Mouse (Mus musculus) C2C12 (cell line): ENCODE results near the gene 4930469K13Rik. TPM values are rescaled to one million over a fixed set of nuclear protein-coding genes. Genes with fewer than 3 reads are reported as not detected.

ENCODE experiments used
- H3K27me3 ChIP-seq: one replicate; pipeline ENCODE4 v1.6.1; 2011; ENCODE audit not compliant: control insufficient read depth, insufficient read depth, insufficient read length
- H3K36me3 ChIP-seq: one replicate; pipeline ENCODE4 v1.6.1; 2011; ENCODE audit not compliant: control insufficient read depth, insufficient read depth
- H3K4me3 ChIP-seq: one replicate; pipeline ENCODE4 v1.5.1; 2011; ENCODE audit warnings: mild to moderate bottlenecking, control low read depth; ENCODE audit not compliant: poor library complexity, insufficient read depth, severe bottlenecking
- H3K79me2 ChIP-seq: one replicate; pipeline ENCODE4 v1.6.1; 2011; ENCODE audit not compliant: control insufficient read depth, insufficient read depth
- H3K79me3 ChIP-seq: one replicate; pipeline ENCODE4 v1.6.1; 2011; ENCODE audit warnings: low read depth, control low read depth
- H3ac ChIP-seq: one replicate; pipeline ENCODE3; 2011; ENCODE audit warnings: low read depth; ENCODE audit not compliant: control insufficient read depth, insufficient read length
- CEBPB ChIP-seq: IDR thresholded peaks from one replicate; pipeline ENCODE4 v1.6.1; 2011; ENCODE audit warnings: low read depth, mild to moderate bottlenecking, control low read depth, moderate library complexity
- CTCF ChIP-seq: IDR thresholded peaks from one replicate; pipeline ENCODE4 v1.5.1; 2011; ENCODE audit not compliant: control insufficient read depth, insufficient read depth, insufficient read length
- FOSL1 ChIP-seq: IDR thresholded peaks from one replicate; pipeline ENCODE4 v1.8.0; 2011; ENCODE audit warnings: mild to moderate bottlenecking, low read length; ENCODE audit not compliant: poor library complexity, insufficient read depth, severe bottlenecking
- MAX ChIP-seq: IDR thresholded peaks from one replicate; pipeline ENCODE4 v1.6.1; 2011; ENCODE audit warnings: mild to moderate bottlenecking, control low read depth
- MYOD1 ChIP-seq: IDR thresholded peaks from one replicate; pipeline ENCODE4 v1.6.1; 2011; ENCODE audit warnings: low read depth; ENCODE audit not compliant: control insufficient read depth, insufficient read length
- MYOG ChIP-seq: IDR thresholded peaks from one replicate; pipeline ENCODE4 v1.6.1; 2011; ENCODE audit not compliant: control insufficient read depth, insufficient read length; ENCODE audit errors: extremely low read depth
- USF1 ChIP-seq: IDR thresholded peaks from one replicate; pipeline ENCODE4 v1.6.1; 2011; ENCODE audit warnings: low read depth, mild to moderate bottlenecking, control low read depth, moderate library complexity
- polyA plus RNA-seq: library from polyadenylated mRNA; unstranded; fragments of >200 nt; fragmentation: generic; extraction: Trizol; gene quantifications from one replicate; pipeline ENCODE4 v1.2.1, GENCODE M21; 2012; ENCODE audit warnings: missing spikeins

4930469K13Rik gene
- polyA plus RNA-seq, 1 experiment = not detected

DNA sequence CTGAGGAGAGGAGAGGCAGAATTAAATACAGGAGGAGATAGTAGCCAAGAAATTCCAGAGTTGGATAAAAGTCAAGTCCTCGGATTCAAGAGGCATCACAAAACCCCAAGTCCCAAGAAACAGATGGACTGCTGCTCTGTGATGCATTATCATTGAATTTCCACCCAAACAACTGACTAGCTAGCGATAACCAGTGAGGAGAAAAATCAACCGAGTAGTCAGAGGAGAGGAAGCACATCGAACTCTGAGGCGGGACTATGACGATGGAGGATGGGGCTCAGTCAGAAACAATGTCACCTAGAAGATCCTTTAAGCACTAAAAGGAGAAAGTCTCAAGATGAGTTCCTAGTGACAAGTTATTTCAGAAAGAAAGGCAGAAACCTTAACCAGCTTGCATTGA lies 39.4 kb downstream of the 4930469K13Rik start:
- H3K79me3 ChIP-seq = no peaks in the 10 kb centered on the region
- H3ac ChIP-seq = no peak overlapping the region
- TF ChIP-seq MYOD1 (no peak), FOSL1 (no peak), USF1 (no peak), MAX (no peak), CTCF (no peak), MYOG (no peak), CEBPB (no peak)
- H3K4me3 ChIP-seq = no peak overlapping the region
- H3K27me3 ChIP-seq = no peaks in the 10 kb centered on the region
- no peaks in the 10 kb centered on the region for H3K36me3 ChIP-seq
- H3K79me2 ChIP-seq = no peaks in the 10 kb centered on the region

DNA sequence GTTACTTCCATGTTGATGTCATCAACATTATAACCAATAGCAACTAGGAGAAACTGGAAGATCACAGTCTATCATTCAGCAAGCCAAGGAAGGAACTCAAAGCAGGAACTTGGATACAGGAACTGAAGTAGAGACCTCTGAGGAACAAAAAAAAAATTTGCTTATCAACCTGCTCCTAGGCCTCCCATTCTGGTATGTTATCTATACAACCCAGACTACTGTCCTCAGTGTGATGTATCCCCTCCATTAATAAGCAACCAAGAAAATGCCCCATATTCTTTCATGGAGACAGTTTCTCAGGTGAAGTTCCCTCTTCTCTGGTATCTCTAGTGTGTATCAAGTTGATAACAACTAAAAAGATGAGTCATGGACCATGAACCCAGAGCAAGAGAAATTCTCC lies 40.0 kb downstream of the 4930469K13Rik start:
- TF ChIP-seq CTCF (no peak), CEBPB (no peak), MYOD1 (no peak), MAX (no peak), FOSL1 (no peak), MYOG (no peak), USF1 (no peak)
- Histone ChIP-seq H3K79me2 (no peaks in the 10 kb centered on the region), H3K79me3 (no peaks in the 10 kb centered on the region), H3K27me3 (no peaks in the 10 kb centered on the region), H3K36me3 (no peaks in the 10 kb centered on the region), H3K4me3 (no peak overlapping the region), H3ac (no peak overlapping the region)

DNA sequence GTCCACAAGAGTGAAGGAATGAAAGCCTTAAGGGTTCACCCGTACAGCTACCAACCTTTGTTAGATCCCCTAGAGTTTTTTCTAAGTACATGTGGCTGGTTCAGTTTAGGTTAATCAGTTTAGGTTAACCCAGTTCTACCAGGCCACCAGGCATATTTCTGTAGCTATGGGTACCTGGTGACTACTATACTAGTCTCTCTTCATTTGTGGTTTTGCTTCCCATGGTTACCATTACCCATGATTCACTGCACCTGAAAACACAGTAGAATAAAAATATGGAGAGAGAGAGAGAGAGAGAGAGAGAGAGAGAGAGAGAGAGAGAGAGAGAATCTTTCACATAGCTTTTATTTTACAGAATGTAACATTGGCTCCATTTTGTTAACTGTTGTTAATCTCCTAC lies 41.6 kb downstream of the 4930469K13Rik start:
- H3ac ChIP-seq = no peak overlapping the region
- no peaks in the 10 kb centered on the region for H3K79me2 ChIP-seq
- no peaks in the 10 kb centered on the region for H3K36me3 ChIP-seq
- no peak overlapping the region for H3K4me3 ChIP-seq
- no peaks in the 10 kb centered on the region for H3K27me3 ChIP-seq
- H3K79me3 ChIP-seq = no peaks in the 10 kb centered on the region
- TF ChIP-seq MYOG (no peak), CEBPB (no peak), CTCF (no peak), MAX (no peak), MYOD1 (no peak), USF1 (no peak)

DNA sequence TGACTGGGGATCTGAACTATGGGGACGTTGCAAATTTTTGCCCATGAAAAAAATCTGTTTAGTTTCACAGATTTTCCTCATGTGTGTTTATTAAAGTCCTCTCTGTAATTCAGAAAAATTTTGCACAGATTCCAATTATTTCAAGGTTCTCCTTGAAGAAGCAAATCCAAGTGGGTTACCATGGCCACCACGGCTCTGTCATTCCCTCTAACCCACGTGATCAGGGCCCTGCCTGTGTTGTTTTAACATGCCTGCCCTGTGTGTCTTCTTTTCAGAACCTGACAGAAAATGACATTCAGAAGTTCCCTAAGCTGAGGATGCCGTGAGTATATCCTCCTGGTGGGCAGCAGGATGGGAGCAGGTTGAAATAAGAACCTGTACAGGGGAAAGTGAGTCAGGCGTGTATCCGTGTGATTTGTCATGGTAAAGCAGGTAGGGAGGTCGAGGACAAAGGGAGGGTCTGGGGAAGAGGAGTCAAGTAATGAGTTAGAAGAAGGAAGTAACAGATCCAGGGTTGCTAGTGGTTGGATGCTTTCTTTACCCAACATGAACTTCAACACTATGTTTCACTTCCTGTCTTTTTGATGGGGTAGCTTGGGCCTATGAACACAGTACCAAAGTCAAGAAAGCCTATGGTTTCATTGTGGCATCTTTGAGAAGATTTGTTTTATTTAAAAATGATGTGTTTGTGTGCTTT lies 44.2 kb downstream of the 4930469K13Rik start:
- H3K27me3 ChIP-seq = no peaks in the 10 kb centered on the region
- H3K4me3 ChIP-seq = no peak overlapping the region
- no peak for TF ChIP-seq CEBPB
- no peaks in the 10 kb centered on the region for H3K79me3 ChIP-seq
- no peaks in the 10 kb centered on the region for H3K36me3 ChIP-seq
- no peaks in the 10 kb centered on the region for H3K79me2 ChIP-seq
- H3ac ChIP-seq = no peak overlapping the region

DNA sequence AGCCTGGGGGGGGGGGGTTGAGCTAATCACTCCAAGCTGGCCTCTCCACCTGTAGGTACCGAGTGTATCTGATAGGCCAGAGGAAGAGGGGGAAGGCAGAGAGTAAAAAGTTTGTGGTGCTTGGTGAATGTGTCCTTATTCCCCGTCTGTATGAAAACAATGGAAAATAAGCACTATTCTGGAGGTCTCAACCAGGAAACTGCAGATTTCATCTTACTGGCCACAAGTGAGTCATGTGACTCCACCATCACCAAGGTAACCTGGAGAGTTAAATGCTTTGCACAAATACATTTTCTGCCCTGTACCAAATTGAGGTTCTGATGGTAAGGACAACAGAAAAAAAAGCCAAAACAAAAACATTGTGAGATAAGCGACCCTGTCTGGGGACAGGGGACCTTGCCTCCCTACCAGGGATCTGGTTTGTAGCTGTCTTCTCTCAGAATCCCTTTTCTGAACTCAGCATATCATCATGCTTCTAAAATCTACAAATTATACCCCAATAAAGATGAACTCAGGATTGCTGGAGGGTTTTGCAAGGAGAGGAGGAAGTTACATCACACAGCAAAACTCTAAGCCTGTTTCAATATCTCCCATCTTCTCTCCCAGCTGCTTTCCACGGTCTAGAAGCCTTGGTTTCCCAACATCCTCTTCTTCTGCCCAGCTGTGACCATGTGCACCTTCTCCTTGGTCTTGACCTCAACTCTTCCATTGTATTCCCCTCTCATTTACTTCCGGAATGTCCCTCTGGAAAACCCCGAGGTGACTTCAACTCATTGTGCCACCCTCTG lies 45.1 kb downstream of the 4930469K13Rik start:
- no peaks in the 10 kb centered on the region for H3K27me3 ChIP-seq
- no peak overlapping the region for H3K4me3 ChIP-seq
- H3K79me3 ChIP-seq = no peaks in the 10 kb centered on the region
- no peaks in the 10 kb centered on the region for H3K79me2 ChIP-seq
- no peaks in the 10 kb centered on the region for H3K36me3 ChIP-seq
- TF ChIP-seq USF1 (no peak), CTCF (no peak), CEBPB (no peak), MAX (no peak), FOSL1 (no peak), MYOG (no peak), MYOD1 (no peak)
- H3ac ChIP-seq = no peak overlapping the region

DNA sequence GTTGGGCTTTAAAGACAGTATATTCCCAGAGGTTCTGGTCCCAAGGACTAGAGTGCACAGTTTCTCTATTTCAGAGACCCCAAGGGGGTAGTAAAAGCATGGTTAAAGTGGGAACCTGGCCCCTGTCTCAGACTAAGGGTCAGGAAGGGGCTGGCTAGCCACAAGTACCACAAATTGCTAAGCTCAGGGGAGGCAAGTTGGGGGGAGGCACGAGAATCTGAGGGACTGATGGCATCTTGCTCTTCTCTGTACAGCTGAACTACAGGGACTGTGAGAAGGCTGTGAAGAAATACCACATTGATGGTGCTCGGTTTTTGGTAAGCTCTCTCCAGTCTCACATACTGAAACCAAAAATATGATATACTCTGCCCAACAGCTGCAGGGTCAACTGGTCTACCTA lies 47.7 kb downstream of the 4930469K13Rik start:
- Histone ChIP-seq H3K36me3 (no peaks in the 10 kb centered on the region), H3ac (no peak overlapping the region), H3K79me3 (no peaks in the 10 kb centered on the region), H3K27me3 (no peaks in the 10 kb centered on the region), H3K4me3 (no peak overlapping the region), H3K79me2 (no peaks in the 10 kb centered on the region)
- TF ChIP-seq FOSL1 (no peak), MYOD1 (no peak), MYOG (no peak), CEBPB (no peak), MAX (no peak), CTCF (no peak), USF1 (no peak)
